ENCODE assay signal across 1 mouse cellular context in genomic region chr1:131957416-131957815, GRCm38 (mm10).
TF ChIP-seq lines count a peak whose summit lies in the region.

No protein-coding gene starts in this region.

TF ChIP-seq in CH12.LX, 34 proteins besides CTCF, POLR2A, EP300 and RAD21:
- TF ChIP-seq IRF4 (IDR thresholded peaks at IDR 0.05; ENCODE audit: low read depth, low read length) (0 out of 2 replicates have a peak, but pooled peaks have one; percentile 10), JUND (conservative IDR thresholded peaks at IDR 0.05; ENCODE audit: low read depth, low read length) (no peak)
TF ChIP-seq in CH12.LX: peak in this region for 1.
